Mouse (Mus musculus): ENCODE measurements at regions not wholly inside any gene's neighbourhood (a gene's known extent, or its start where the extent isn't known, plus 50 kb on each side); places are given as distances from the start of the nearest gene placed in this dataset.

GRCm38 (mm10) chr2:27624656-27625366, 51.4 kb upstream of the Rxra start:
- WGBS, result 81% methylated on average over 2 of the region's 2 CpGs
- no peak overlapping the region for H3K4me3 ChIP-seq
- H3K27me3 ChIP-seq, result no peaks in the 10 kb centered on the region
- ATAC-seq (ENCODE audit: low FRiP score), result no peak
- H3K27ac ChIP-seq, result no peak overlapping the region
- no peaks in the 10 kb centered on the region for H3K36me3 ChIP-seq
- H3K4me1 ChIP-seq, result peaks cover 5% of the 10 kb centered on the region
- no peak overlapping the region for H3K9ac ChIP-seq
- no peaks in the 10 kb centered on the region for H3K9me3 ChIP-seq (replicated peaks)
- H3K4me2 ChIP-seq (replicated peaks), result no peak overlapping the region

Measured in hindbrain, embryonic 12.5 days (tissue).